Mouse (Mus musculus) right cerebral cortex, postnatal 4 days (tissue): ENCODE data around the gene Dnah7b.
"Not testable (repeated sequence)": the region's sequence is repeated elsewhere in the genome, so short reads cannot be mapped to it uniquely, and the experiment has no call there.

ENCODE experiments used
- DNase-seq: peaks from one replicate; pipeline ENCODE4 v3.0.0-alpha.2; 2022

Dnah7b gene

GRCm38 (mm10) chr1:46325942-46326341 lies 259.8 kb downstream of the Dnah7b start:
- not testable (repeated sequence) for DNase-seq

- not testable (repeated sequence) for DNase-seq
Measured at GRCm38 (mm10) chr1:46345301-46345700, 279.2 kb downstream of the Dnah7b start.

GRCm38 (mm10) chr1:46380641-46381040 lies 314.5 kb downstream of the Dnah7b start:
- DNase-seq, result not testable (repeated sequence)

- not testable (repeated sequence) for DNase-seq
Measured at GRCm38 (mm10) chr1:46394681-46395297, 328.7 kb downstream of the Dnah7b start.

- DNase-seq, result no peak
Measured at GRCm38 (mm10) chr1:46408324-46409115, 342.4 kb downstream of the Dnah7b start.

GRCm38 (mm10) chr1:46414798-46415197 lies 348.7 kb downstream of the Dnah7b start:
- DNase-seq, result not testable (repeated sequence)

GRCm38 (mm10) chr1:46416946-46417345 lies 350.8 kb downstream of the Dnah7b start:
- not testable (repeated sequence) for DNase-seq

- DNase-seq, result not testable (repeated sequence)
Measured at GRCm38 (mm10) chr1:46418966-46419365, 352.9 kb downstream of the Dnah7b start.
